Mouse (Mus musculus): Measurements from ENCODE around the gene Rora.

GRCm38 (mm10) chr9:69126595-69126994, 473.0 kb downstream of the Rora start:
- TF ChIP-seq CTCF (conservative IDR thresholded peaks at IDR 0.05; ENCODE audit: low read length) (no peak), POU5F1 (IDR thresholded peaks at IDR 0.05; ENCODE audit: borderline replicate concordance, low read length) (no peak)

Data from E14TG2a.4 (cell line).